Mouse (Mus musculus): Measurements from ENCODE around the gene Ggcx.

The Ggcx gene

GRCm38 (mm10) chr6:72414076-72414756 is at the start of gene Ggcx:
Gene Ggcx (plus strand): TSS chr6:72414308.
- peak; percentile 77 for DNase-seq (ENCODE audit: low read depth, low spot score)

DNA sequence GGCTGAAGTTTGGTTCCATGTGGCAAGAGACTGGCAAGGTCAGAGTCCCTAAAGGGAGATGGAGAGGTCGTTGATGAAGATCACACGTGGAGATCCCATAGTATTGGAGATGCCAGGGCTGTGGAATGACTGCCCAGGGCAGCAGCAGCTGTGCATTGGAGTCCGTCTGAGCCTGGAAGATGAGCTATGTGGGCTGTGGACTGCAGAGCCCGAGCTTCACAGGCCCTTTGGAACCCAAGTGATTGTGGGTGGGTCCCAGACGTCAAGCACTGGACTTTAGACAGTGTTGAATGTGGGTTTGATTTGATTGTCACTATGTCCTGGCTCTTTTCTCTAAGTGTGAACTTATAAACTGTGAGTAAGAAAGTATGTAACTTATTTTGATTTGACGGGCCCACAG is 49.1 kb upstream of the Ggcx start:
- DNase-seq (ENCODE audit: low read depth, low spot score), result no peak

GRCm38 (mm10) chr6:72366304-72366703 is 47.8 kb upstream of the Ggcx start:
- DNase-seq (ENCODE audit: low read depth, low spot score), result no peak

GRCm38 (mm10) chr6:72366844-72367443 is 47.2 kb upstream of the Ggcx start, which contains the start of gene Rnf181:
Gene Rnf181 (minus strand): TSS chr6:72366956.
- DNase-seq (ENCODE audit: low read depth, low spot score), result no peak

DNA sequence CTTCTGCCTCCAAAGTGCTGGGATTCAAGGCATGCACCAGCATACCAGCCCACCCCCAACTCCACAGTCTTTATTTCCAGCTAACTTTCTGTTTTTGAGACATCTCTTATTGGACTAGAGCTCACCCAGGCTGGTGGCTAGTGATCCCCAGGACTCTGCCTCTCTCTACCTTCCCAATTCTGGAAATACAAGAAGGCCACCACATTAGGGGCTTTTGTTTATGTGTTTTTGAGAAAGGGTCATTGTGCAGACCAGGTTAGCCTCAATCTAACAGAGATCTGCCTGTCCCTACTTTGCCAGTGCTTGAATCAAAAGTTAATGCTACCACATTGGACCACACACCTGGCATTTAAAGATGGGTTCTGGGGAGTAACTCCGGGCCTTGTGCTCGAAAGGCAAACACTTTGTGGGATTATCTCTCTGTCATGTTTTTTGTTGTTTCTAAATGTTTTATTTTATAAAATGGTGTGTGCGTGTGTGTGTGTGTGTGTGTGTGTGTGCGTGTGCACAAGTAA is 46.6 kb upstream of the Ggcx start:
- DNase-seq (ENCODE audit: low read depth, low spot score), result no peak

DNA sequence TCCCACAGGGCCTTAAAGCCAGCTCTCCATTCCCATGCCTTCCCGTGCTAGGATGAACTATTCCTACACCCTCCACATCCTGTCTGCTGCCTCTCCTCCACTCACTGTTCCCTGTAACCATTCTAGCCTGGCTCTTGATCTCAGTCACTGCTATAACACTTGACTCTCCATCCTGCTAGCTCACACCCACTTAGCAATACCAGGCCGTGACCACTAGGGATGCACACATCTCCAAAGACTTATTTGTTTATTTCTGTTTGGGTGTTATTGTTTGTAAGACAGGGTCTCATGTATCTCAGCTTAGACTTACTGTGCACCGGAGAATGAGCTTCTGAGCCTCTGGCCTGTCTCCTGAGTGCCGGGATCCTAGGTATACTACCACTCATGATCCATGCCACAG is 44.6 kb upstream of the Ggcx start:
- DNase-seq (ENCODE audit: low read depth, low spot score), result no peak

- DNase-seq (ENCODE audit: low read depth, low spot score), result no peak
These were observed 44.0 kb upstream of the Ggcx start for GRCm38 (mm10) chr6:72370091-72370490.

DNA sequence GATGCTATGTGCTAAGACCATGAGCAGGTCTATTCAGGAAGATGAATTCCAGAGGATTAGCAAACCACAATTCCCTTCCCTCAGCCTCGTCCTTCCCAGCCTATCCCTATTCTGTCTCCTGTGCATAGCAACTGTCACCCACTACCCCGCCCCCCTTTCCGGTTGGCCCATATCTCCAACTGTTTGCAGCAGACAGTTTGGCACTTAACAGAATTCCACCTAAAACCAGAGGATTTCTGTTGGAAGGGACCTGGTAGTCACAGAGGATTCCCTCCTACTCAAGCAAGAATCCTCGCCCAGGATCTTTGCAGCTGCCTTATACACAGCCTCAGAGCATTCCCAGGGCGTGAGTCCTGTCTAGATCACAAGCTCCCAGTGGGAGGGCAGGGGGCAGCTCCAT is 43.0 kb upstream of the Ggcx start:
- DNase-seq (ENCODE audit: low read depth, low spot score), result no peak

DNA sequence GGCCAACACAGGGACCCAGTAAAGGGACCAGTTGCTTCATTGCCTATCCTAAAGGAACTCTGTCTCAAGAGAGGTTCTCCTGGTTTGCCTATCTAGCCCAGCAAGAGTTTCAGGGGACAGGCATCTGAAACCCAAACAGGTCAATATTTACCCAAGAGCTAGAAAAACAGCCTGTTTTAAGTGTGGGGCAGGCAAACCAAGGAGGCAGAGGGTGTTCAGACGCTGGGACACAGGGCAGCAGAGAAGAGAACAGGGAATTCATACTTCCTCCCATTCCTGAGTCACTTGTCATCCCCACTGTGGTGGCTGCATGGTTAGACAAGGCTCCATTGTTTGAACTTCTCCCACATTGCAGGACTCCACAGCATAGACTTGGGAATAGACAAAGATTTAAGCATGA is 42.5 kb upstream of the Ggcx start:
- no peak for DNase-seq (ENCODE audit: low read depth, low spot score)

GRCm38 (mm10) chr6:72373184-72373583 is 40.9 kb upstream of the Ggcx start:
- no peak for DNase-seq (ENCODE audit: low read depth, low spot score)

DNA sequence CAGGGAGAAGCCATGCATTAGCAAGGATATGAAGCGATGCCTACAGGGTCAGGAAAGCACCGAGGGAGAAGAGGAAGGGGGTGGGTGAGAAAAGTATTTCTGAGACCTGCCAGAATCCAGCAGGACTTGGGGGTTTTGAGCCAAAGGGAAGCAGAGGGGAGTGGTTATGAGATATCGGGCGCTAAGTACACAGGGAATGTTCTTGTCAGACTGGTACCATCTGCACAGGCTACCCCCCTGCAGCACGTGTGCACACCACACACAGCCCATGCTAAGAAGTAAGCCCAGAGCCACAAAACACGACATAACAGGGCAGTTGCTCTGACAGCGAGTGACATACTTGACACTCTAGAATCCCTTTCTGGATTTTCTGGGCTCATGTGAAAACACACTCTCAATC is 39.9 kb upstream of the Ggcx start:
- no peak for DNase-seq (ENCODE audit: low read depth, low spot score)

GRCm38 (mm10) chr6:72374820-72375563 is 39.1 kb upstream of the Ggcx start:
- peak; percentile 40 for DNase-seq (ENCODE audit: low read depth, low spot score)

DNA sequence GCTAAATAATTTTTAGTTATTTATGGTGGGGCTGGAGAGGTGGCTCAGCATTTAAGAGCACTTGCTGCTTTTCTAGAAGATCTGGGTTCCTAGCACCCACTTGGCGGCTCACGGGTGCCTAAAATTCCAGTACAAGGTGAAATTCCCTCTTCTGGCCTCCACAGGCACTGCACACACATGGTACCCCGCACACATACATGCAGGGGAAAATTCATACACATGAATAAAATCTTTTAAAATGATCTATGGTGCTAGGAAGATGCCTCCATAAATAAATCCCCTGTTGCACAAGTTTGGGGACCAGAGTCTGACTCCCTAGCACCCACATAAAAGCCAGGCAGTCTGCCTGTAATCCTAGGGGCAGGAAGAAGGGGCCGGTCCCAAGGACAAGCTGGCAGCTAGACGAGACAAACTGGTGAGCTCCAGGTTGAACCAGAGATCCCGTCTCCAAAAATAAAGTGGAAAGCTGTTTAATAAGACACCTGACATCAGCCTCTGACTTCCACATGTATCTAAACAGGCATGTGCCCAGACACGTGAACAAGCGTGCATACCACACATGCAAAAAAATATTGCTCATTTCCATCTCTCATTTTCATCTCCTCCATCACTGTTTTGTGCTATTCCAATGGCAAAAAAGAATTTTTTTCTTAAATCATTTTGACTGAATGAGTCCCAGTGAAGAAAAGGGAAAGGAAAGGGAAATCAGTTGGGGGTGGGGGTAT is 35.4 kb upstream of the Ggcx start:
- DNase-seq (ENCODE audit: low read depth, low spot score), result no peak

DNA sequence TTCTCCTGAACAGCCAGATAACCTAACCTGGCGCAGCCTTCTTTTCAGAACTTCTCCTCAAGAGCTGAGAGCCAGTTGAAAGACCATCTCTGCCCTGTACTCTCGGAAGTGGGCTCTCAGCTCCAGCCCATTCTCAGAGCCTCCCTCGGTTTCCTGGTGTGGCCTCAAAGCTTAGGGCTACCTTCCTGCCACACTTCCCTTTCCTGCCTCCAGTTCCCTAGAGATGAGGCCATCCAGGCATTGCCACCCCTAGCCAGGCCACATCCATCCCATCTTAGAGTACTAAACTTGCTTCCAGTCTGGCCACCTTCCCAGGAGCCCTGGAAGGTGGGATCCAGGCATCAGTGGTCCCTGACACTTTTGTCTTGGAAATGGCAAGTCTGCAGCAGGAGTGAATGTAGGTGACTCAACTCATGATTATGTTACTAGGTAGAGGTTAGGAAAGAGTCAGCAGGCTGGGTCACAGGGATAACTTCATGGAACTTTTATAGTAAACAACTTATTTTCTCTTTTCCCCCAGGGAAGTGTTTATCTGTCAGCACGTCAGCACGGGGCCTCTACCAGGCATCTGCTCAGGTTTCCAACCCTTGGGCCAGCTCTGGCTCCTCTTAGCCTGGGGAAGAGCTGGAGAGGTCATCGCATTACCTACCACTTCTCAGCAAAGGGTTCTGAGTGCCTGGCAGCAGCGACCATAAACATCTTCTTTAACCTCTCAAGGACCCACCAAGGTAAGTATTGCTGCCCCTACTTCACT is 34.6 kb upstream of the Ggcx start:
- peak; percentile 17 for DNase-seq (ENCODE audit: low read depth, low spot score)

GRCm38 (mm10) chr6:72380131-72380770 is 33.9 kb upstream of the Ggcx start, which contains the start of gene Vamp5:
Gene Vamp5 (minus strand): TSS chr6:72380468.
- peak; percentile 74 for DNase-seq (ENCODE audit: low read depth, low spot score)

DNA sequence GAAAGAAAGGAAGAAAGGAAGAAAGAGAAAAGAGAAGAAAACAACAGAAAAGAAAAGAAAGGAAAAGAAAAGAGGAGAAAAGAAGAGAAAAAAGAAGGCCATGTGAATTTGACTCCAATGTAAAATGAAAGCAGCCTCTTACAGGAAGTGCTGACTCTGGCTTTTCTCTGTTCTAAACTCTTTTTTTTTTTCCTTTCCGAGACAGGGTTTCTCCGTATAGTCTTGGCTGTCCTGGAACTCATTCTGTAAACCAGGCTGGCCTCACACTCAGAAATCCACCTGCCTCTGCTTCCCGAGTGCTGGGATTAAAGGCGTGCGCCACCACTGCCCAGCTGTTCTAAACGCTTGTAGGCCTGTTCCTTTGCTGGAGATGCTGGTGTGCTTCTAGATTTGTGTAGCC is 31.6 kb upstream of the Ggcx start:
- DNase-seq (ENCODE audit: low read depth, low spot score), result no peak

DNA sequence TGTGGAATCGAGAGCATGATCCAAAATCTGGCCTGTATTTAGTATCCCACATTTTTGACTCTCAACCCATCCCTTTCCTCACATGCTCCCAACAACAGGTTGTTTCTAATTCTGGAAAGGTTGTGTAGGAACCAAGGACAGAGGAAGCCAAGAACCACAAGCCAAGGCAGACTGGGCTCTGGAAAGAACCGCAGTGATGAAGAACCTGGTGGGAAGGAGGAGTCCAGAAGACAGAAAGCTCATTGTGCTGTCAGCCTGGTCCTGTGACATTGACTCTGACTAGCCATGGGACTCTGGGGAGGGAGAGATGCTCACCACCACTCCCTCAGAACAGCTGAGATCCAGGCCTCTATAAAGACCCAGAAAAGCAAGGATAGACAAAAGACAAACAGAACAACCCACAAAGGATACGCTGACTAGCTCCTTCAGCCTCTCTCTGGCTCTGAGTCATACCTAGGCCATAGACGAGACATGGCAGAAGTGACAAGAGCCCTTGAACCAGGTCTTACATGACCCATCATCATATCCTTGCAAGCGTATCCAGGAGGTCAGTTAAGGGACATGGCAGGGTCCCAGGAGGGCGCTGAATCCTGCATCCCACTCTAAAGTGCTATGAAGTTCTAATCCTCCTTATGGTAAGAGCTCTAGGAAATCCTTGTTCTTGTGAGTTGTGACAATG is 30.8 kb upstream of the Ggcx start:
- no peak for DNase-seq (ENCODE audit: low read depth, low spot score)

- DNase-seq (ENCODE audit: low read depth, low spot score), result peak; percentile 46
These were observed 30.2 kb upstream of the Ggcx start for GRCm38 (mm10) chr6:72383952-72384351.

DNA sequence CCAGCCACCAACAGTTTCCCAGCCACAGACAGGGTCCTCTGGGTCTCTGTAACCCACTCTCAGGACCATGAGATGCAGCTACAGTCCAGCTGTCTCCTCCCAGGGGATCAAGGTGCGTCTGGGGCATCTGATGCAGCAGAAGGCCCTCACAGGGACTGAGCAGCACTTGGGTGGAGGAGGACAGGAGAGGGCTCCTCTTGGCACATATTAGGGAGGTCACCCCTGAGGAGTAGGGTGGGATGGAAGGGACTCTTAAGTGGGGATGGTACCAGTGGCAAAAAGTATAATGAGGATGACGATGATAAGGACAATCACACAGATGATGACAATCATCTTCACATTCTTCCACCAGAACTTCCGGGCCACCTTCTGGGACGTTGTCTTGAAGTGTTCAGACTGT is 28.9 kb upstream of the Ggcx start:
- DNase-seq (ENCODE audit: low read depth, low spot score), result no peak

DNA sequence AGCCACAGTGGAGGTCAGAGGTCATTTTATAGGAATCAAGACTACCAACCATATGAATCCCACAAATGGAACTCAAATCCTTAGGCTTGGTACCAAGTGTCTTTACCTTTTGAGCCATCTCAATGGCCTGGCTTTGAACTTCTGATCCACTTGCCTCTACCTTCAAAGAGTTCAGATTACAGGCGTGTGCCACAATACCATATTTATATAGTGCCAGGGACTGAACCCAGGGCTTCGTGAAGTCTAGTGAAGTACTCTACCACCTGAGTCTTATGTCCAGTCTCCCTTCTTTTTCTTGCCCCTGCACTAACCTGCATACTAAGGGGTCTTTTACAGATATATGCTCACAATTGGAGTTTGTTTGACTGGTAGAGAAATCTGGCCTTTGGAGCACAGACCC is 27.5 kb upstream of the Ggcx start:
- DNase-seq (ENCODE audit: low read depth, low spot score), result no peak

All from c-Kit-negative CD71-positive TER-119-positive erythroid progenitor cells, embryonic 14.5 days (primary cell).